Mouse (Mus musculus) cortical plate, adult 2 months (tissue): ENCODE data around the gene Zranb1.

Experiments
- CTCF ChIP-seq: fragments of 200-500 bp; IDR thresholded peaks from 2 replicates; pipeline ENCODE4 v1.5.1; 2011; ENCODE audit warnings: mild to moderate bottlenecking, control low read depth, low read length; ENCODE audit not compliant: insufficient read depth; ENCODE audit errors: extremely low read depth
- POLR2A ChIP-seq: fragments of 200-500 bp; IDR thresholded peaks from 2 replicates; pipeline ENCODE4 v1.6.1; 2011; ENCODE audit warnings: mild to moderate bottlenecking, low read length, control low read depth; ENCODE audit not compliant: insufficient read depth; ENCODE audit errors: extremely low read depth

DNA sequence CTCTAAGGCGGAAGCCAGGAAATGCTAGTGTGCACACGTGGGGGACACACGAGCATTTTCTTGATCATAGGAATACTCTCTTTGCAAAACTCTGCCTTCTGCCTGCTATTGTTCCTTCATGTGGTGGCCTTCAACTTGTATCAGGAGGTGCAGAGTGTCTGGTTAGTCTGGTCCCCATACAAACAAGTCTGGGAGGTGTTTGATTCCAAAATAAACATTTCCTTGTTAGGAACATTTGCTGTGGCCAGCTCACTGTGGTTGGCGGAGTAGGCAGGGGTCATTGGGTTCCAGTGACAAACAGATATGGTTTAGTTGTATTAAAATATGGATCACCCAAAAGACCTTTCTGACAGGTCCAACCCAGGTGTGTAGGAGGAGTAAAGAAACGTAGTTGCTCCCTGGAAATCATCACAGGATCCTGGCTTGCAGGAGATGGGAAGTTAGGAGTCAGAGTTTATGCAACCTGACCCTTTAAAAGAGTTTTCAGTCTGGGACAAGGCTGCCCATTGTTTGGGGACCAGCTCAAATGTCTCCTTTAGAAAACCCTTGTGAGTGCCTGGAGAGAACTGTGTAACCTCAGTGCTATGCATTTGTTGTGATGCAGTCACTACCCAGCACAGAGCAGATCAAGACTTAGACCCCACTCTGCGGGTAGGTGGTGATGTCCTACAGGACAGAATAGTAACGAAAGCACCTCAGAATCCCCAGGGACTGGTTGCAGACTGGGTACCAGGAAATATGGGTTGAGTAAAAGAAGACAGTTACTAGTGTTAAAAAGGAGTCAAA, 43.7 kb upstream of the Zranb1 start:
- TF ChIP-seq CTCF (no peak), POLR2A (no peak)
